Mouse (Mus musculus) cerebellum, adult 11 months (tissue): Measurements from ENCODE around the gene Rnf43.

Experiments
- DNase-seq: peaks from one replicate; pipeline ENCODE4 v3.0.0; 2022

Rnf43 gene

DNA sequence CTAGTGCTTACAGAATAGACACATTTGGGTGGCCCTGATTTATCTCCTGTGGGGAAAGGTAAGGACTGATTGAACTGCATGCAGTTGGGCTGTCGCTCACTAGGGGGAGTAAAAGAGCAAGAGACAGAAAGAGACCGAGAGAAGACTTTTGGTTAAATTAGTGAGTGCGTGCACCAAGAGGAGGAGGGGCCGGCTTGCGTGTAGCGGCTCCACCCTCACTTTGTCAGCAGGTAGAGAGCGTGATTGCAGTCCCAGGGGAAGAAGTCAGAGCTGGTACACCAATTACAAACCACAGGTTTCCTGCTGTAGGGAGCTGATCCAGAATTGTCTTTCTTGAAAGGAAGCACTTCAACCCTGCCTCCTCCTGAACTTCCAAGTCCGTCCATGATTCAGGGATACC, at the start of gene Rnf43:
Gene Rnf43, plus strand, starts transcription at position 316 of the 400 bp plus-strand sequence.
- DNase-seq: peak; percentile 85

DNA sequence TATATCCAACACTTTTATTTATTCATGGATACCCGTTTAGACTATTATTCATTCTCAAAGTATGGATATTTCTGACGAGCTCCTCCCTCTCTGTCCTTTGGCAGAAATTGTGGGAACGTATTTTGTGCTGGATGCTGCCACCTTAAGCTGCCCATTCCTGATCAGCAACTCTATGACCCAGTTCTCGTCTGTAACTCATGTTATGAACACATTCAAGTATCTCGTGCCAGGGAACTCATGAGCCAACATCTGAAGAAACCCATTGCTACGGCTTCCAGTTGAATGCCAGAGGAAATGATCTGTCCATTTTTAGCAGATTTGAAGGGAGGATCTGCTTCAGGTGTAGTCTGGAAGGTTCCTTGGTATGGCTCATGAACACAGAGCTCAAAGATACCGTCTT, 48.5 kb upstream of the Rnf43 start:
- DNase-seq: no peak

DNA sequence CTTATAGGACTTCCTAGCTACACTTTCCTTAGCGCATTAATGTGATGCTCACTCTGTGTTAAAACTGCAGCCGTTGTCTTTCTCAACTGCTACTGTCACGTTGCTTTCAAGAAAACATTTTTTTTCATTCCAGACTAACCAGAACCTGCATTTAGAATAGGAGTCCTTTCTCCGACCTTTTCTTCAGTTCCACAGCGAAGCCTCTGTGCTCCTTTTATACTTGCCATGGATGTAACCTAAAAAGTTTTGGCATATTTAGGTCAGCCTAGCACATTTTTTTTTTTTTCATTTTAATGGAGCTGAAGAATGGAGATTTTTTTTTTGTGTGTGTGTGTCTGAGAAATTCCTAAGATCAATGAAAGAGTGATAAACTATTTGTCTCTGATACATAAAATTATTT, 47.0 kb upstream of the Rnf43 start:
- no peak for DNase-seq

DNA sequence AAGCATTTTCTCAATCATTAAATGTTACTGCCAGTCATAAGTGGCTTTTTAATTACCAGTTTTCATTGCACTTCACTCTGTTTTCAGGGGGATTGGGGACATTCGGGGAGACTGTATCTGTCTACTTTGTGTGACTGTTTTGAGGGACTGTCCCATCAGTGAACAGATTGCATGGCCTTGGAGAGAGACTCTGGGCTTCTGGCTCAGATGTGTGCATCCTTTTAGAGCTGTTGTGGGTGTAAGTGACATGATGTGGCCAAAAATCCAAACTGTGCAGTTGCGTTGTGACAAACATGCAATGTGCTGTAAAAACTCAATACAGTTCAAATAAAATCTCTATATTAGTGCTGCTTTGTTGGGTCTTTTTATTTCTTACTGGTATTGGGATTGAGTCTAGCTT, 46.6 kb upstream of the Rnf43 start:
- DNase-seq: no peak

DNA sequence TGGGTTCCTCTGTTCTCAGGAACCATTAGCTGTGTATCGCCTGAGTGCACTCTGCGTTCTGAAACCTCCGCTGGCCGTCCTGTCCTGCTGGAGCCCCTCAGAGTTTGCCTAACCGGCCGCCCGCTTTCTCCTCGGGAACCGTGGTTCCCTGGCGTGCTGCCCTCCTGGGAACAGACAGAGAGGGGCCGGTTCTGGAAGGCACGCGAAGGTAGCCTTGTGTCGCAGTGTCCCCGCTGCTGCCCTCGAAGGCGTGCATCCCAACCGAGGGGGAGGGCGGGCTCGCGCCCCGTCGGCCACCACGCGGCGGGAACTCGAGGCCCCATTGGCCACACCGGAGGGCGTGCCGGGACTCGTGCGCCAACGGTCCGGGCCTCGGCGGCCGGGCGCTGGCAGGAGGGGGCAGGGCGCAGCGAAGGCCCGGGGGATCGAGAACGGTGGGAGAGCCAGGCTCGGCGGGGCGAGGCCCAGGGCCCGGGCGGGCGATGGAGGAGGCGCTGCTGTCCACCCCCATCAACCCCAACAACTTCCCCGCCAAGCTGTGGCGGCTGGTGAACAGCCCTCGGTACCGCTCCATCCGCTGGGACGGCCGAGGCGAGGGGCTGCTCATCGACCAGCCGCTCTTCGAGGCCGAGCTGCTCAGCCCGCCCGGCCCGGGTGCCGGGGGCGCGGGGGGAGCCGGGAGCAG, 45.6 kb upstream of the Rnf43 start, which contains the start of gene Hsf5:
Gene Hsf5, plus strand, starts transcription at position 375 of the 685 bp plus-strand sequence.
- DNase-seq: no peak

DNA sequence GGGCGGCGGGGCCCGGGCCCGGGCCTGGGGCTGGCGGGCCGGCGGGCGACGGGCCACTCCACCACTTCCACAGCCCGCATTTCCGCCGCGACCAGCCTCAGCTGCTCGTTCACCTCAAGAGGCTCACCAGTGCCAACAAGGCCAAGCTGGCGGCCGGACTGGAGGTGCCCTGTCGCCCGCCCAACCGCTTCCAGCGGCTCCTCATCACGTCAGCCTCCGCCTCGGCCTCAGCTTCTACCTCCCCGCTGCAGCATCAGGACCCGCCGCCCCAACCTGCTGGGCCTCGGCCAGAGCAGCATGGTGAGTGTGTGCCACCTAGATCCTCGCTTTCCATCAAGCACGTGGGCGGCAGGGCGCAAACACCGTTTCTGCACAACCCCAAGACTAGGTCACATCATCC, 44.9 kb upstream of the Rnf43 start:
- DNase-seq: no peak

DNA sequence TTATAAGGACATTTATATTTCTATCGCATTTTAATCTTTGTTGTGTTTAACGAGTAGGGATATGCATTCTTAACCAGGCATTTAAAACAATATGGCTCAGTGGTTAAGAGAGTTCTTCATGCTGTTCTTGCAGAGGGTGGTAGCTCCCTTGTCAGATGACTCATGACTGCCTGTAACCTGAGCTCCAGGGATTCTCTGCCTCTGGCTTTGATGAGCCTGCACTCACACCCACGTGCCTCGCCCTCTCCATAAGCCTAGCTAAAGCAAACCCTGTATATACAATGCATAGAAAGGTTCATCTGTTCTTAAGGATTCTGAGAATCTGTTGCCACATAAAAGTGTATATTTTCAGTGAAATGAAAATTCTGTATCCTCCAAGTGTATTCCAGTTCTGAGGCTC, 39.4 kb upstream of the Rnf43 start:
- DNase-seq: no peak

DNA sequence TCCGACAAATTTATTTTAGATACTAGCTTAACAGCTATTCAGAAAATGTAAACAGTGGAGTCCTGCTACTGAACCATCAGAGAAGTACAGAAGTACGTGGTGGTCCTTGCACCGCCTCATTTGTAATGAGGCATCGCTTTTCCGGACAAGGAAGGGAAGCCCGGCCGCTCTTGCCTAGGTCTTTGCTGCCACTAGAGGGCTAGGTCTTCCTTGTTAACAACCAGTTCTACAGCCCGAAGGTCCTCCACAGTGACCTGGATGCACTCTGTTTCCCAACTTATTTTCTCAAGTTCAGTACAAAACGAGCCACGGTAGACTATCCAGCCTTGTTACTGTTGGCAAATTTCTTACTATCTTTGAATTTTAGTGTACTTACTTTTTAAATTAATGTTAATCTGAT, 32.7 kb upstream of the Rnf43 start:
- DNase-seq: no peak

DNA sequence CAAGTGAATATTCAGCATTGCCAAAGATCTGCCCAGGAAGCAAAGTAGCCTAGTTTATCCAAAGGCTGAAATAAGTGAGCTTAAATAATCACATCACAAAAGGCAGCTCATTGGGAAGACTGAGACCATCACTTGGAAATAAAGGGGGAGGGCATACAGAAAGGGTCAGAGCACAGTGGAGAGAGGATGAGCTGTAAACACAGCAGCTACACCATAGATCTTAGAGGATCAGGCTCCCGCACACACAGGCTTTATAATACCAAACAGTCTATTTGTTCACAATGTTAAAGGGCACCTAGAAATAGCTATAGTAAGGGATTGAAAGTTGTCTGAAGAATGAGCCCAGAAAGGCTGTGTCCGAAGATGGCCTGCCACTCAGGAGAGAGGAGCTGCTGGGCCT, 23.7 kb upstream of the Rnf43 start:
- no peak for DNase-seq

DNA sequence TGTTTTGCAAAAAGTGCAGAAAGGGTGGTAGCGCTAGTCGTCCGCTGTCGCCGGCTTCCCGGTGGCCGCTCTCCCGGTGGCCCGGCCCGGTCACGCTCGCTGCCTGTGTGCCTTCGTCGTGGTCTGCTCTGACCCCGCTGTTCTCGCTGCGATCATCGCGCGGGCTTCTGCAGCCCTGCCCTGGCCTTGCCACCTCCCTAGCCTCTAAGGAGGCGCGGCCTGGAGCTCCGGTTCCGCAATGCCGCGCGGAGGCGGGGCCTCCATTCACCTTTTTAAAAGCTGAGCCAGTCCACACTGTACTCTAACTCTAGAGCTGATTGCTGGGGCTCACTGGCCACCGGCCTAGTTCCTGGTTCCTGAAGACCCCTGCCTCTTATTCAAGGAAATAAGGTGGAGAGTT, 23.3 kb upstream of the Rnf43 start:
- peak; percentile 58 for DNase-seq

DNA sequence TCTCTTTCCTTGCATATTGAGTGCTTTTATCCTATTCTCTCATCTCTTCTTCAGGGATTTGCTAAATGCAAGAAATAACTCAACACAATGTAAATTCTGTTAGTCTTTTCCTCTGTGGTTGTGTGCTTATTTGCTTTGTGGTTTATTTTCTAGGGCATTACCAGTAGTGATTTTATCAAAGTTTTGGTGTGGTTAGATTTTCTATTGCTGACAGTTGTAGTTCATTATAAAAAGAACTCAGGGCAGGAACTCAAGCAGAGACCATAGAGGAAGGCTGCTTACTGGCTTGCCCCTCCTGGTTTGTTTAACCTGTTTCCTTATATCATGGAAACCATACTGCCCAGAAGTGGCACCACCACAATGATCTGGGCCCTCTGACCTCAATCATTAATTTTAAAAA, 19.7 kb upstream of the Rnf43 start:
- no peak for DNase-seq

DNA sequence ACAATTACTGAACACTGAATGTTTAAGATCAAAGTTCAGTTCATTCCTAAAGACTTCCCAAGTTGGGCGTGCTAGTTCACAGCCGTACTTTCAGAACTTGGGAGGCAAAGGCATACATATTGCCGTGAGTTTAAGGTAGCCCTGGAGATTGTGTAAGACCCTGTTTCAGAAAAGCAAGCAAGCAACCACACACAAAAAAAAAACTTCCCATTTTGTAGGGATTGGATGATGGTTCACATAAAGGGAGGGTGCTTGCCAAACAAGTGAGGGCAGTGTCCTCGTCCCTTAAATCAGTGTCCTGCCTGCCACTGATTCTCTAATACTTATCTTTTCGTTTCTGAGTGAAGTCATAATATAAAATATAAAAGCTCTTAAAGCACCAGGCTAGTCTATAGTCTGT, 7.8 kb upstream of the Rnf43 start:
- DNase-seq: no peak

DNA sequence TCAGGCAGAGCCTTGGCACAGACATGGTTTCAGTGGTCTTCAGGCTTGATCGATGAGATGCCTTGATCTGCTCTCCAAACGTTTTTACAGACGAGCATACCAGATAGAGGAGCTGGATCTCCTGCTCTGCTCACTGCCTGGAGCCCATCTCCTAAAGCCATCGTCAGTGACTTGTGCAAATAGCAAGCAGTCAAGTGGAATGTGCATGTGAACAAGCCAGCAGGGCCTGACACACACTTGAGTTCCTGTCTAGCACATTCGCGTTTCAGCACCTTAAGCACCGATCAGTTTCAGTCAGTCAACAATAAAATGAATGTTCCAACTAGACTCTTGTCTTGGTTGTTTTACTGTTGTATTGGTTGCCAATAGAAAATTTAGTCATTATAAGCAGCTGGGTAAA, 3.3 kb upstream of the Rnf43 start:
- DNase-seq: no peak

DNA sequence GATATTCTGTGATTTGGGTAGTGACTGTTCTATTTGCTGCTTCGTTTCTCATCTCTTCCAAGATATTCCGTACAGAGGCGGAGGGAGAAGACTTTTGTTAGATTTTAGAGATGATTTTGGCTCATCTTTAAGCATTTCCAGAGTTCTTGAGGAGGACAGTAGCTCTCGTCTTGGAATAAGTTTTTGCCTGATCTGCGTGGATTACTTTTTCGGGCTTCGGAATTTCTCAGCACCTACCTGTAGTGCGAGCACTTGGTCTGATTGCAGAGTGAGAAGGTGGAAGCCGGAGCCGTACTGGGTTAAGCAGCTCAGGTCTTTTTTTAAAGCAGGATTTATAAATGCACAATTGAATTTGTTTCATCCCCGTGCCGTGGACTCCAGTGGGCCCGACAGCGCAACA, 300 bp downstream of the Rnf43 start:
- DNase-seq: no peak

DNA sequence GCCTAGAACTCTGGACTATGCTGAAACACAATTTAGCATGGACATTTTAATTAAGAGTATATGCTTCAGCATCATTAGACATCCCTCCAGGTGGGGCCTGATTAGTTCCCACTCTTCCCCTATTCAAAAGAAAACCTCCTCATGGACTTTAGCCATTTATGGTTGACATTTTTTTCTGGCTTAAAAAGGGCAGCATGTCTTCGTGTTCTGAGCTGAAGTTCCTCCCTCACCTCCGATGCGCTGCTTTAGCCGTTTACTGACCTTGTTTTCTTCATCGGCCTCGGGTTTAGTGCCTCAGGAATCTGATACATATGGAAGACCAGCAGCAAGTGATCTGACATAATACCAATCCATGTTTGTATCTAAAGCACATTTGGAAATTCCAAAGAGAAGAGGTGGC, 1.4 kb downstream of the Rnf43 start:
- no peak for DNase-seq

DNA sequence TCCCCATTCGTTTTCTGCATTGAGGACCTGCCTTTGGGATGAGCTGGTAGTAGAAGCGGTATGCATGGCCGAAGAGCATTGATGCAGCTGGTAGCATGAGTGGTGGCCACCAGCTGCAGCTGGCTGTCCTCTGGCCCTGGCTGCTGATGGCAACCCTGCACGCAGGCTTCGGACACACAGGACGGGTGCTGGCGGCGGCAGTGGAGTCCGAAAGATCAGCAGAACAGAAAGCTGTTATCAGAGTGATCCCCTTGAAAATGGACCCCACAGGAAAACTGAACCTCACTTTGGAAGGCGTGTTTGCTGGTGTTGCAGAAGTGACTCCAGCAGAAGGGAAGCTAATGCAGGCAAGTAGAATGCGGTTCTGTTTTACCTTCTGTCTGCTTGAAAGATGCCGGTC, 2.0 kb downstream of the Rnf43 start:
- no peak for DNase-seq

DNA sequence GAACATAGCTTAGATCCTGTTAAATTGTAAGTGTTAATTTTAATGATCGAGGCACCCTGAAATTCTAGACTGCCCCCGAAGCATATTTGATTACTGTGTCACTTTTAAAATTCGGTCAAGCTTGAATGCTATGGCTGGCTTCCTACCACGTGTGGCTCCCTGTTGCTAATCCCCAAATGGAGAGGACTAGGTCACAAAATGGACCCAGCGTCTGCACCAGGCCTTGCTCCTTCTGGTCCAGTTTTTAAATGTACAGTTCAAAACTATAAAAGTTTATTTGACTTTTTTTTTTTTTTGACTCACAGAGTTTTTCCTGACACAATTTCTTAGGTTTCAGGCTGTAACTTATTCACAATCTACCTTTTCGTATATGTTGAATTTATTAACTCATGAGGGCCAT, 2.7 kb downstream of the Rnf43 start:
- no peak for DNase-seq

DNA sequence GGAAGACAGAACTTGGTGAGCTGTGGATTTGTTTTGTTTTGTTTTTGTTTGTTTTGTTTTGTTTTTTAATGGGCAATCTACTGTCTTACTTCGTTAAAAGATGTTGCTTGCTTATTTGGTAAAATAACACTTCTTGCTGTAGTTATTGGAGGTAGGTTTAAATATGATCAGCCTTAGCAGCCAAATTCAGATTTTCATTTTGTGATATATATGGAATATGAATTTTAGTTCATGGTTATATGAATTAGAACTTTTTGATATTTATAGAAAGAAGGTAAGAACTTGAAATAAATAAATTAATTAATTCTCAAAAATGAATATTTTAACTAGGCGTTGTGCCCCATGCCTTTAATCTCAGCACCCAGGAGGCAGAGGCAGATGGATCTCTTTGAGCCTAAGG, 3.1 kb downstream of the Rnf43 start:
- no peak for DNase-seq

DNA sequence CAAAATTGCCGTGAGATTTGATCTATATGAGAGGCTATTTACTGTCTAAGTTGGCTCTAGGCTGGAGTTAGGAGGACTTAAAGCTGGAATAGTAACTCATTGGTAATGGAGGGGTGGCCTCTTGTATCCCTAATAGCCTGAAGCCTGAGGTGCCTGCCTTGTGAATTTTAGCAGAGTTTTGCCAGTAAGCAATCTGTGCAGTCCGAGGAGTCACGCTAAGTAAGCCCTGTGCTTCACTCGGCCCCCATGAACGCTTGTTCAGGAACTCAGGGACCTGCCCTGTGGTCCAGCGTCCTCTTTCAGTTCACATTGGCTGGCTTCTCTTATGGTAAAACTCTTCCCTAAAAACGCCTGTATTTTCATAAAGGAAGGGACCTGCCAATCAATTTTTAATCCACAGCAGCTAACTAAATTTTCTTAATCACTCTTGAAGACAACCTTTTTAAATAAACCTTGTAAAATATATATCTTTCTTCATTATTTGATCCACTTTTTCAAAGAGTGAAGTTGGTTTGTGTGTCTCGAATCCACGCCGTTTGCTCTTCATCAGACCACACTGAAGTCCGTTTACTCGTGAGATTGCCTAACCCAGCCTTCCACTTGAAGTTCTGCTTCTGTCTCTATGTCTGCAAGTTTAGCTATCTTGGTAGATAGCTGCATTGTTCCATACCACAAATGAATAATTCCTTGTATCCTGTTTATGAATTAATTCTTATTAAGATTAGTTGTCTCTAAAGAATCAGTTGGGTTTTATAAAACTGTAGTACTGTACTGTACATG, 3.9 kb downstream of the Rnf43 start:
- no peak for DNase-seq

DNA sequence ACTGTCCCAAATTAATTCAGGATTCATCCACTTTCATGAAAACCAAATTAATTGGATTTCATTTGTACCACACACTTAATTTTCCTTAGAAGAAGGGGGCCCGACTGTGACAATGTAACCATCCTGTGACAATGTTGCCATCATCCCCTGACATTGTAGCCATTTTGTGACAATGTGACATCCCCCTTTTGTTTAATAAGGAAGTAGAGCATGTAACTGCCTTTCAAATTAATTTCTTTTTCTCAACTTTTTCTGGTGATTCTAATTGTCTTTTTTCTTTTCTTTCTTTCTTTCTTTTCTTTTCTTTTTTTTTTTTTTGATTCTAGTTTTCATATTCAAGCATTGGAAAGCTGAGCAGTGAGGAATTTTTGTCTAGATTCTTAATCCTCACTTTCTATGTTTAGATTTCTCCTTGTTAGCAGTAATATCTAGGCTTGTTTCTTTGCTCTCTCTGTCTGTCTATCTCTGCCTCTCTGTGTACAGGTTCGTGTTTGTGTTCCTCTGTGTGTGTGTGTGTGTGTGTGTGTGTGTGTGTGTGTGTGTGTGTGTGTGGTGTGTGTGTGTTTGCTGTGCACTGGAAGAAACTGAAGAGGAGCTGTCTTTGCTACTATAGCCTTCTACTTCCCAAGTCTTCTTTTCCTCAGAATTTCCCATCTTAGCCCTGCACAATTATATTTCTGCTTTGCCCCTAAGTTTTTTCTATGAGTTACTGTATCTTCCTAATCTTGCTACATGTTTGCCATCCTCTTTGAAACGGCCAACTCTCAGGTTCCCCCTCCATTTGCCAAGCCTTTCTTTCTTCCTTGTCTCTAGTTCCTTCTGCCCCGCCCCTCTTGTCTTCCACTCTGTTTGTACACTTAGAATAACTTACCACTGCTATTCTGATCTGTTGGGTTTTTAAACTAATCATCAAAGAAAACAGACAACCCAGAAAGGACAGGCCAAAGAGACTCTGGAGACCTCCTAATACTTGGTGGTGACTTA, 4.9 kb downstream of the Rnf43 start:
- no peak for DNase-seq

DNA sequence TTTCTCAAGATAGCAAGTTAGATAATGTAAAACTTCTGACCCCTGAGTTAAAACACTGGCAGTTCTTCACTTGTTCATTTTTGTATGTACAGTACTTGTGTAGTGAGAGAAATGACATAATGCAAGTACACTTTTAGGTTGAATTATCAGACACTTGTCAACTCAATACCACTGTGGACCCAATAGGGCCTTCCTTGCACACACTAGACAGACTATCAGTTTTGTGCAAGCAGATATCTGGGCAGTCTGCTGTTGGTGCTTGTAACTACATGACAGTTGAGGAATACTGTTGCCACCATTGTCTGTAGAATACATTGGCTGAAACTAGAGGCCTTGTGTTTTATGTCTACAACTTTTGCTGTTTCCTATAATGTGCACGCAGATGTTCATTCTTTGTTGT, 10.8 kb downstream of the Rnf43 start:
- no peak for DNase-seq

DNA sequence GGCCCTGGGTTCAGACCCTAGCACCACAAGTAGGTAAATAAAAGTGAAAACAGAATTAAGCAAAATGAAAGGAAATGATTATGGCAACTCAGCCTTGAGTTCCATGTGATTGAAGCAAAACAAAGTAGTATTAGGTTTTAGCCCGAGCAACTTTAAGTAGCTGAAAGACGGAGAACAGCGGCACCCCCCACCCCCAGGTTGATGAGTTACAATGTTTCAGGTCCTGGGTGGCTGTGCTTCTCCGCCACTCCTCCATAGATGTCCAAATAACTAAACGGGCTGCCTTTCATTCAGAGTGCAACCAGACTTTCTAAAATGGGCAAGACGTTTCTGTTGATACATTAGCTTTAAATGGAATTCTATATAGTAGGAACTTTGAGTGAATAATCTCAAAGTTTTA, 13.1 kb downstream of the Rnf43 start:
- DNase-seq: no peak

DNA sequence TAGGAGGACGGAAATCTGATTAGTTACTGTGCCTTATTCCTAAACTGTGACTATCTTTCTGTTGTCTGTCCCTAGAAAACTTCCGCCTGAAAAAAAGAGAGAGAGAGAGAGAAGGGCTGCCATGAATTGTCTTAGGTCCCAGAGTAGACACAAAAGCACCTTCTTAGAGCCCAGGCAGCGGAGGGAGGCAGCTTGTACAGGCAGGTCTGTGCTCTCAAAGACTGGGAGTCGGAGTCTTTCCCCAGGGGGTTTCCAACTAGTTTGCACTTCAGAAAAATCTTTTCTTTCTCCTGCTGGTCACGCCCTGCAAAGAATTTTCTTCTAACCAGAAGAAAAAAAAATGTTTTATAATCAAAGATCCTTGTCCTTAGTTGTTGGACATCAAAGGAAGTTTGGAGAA, 15.2 kb downstream of the Rnf43 start:
- DNase-seq: no peak

DNA sequence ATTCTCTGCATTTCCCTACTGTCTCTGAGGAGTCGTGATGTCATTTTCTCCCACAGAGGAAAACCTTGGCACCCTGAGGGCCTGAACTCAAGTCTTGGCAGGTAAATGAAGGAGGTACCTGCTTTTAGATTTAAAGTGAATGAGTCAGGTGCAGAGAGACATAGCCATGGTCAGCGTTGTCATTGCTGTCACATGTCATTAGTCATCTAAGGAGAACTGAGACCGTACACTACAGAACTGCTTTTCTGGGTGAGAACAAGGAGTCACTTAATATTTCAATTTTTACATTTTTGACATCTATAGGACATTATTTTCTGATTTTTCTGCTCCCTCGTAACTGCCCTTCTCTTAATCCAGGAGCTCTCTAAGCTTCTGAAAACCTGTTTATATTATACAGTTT, 16.0 kb downstream of the Rnf43 start:
- DNase-seq: no peak
